Mouse (Mus musculus) large intestine, adult 2 months (tissue): ENCODE measurements around the gene 4930595D18Rik. TPM values are rescaled to one million over a fixed set of nuclear protein-coding genes. Genes with fewer than 3 reads are reported as not detected.

ENCODE experiments used
- DNase-seq: peaks from one replicate; pipeline ENCODE4 v3.0.0-alpha.2; 2012; ENCODE audit warnings: low read depth, low spot score
- WGBS: fragments of 180-500 bp; shearing (Covaris S2); methylation state at CpG from one replicate; pipeline ENCODE4 v1.1.7; 2018; 5-methylcytosine and 5-hydroxymethylcytosine counted together
- polyA plus RNA-seq: library from polyadenylated mRNA; depleted of rRNA; stranded (reverse); fragments of >200 nt; gene quantifications from 2 replicates; pipeline ENCODE4 v1.2.3, GENCODE M21; 2012; rRNA removed

Gene 4930595D18Rik
- polyA plus RNA-seq, 1 experiment = not detected

DNA sequence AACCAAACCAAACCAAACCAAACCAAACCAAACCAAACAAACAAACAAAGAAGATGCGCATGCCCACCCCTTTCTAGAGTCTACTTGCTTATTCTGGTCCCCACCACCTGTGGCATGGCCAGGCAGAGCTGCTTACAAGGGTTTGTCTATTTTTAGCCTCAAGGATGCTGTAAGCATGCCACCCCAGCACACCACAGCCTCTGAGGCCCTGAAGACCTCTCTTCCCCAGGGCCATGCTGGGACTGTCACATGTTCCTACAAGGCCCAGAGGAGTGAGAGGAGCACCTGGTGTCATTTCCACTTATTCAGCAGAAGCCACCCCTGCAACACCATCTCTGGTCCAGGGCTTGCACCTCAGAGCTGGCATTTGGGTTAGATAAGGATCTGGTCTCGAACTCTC lies 39.7 kb downstream of the 4930595D18Rik start:
- WGBS = 91% methylated on average over 2 of the region's 2 CpGs
- no peak for DNase-seq

DNA sequence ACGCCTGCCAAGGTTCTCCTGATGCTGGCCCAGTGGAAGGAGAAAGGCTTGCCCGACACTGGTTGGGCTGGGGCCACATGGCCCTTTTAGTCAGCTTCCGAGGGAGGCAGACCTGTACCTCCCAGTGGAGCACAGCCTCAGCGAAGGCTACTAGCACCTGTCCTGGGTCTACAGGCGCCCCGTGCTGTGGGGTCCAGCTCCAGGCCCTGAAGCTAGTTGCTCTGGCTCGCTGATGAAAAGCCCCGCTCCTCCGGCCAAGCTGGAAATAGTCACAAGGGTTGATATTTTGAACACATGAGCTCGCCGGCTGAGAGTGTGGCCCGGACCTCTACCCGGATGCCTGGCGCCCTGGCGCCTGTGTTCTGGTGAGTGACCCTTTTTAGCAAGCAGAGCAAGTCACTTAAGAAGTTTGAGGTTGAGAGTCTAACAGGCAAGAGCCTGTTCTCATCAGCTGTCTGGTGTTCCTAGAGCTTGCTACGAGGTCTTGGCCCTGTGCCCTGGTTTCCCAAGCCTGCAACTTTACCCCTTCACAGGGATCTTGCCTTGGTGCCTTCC lies 40.7 kb downstream of the 4930595D18Rik start:
- no peak for DNase-seq
- 82% methylated on average over 16 of the region's 16 CpGs for WGBS

- DNase-seq = no peak
- 33% methylated on average over 12 of the region's 12 CpGs for WGBS
Measured at GRCm38 (mm10) chr12:111143005-111143508, 41.2 kb downstream of the 4930595D18Rik start.

DNA sequence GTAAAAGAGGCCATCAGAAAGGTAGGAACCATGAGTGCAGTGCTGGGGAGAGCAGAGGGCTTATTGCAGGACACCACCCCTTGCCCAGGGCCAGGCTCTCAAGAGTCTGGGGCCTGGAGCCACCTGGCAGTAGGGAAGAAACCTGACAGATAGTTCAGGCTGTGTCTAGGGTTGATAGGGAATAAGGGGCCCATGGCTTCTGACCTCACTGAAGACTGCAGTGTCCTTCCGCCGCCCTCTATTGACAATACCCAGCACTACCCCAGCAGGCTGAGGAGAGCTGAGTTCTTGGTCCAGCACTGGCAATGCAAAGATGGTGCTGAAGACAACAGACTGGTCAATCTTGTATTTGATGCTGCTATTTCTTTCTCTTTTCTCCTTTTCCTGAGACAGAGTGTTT lies 47.2 kb downstream of the 4930595D18Rik start:
- DNase-seq = no peak
- WGBS = 83% methylated on average over 2 of the region's 2 CpGs

- no peak for DNase-seq
- 63% methylated on average over 3 of the region's 3 CpGs for WGBS
Measured at GRCm38 (mm10) chr12:111135953-111136352, 48.3 kb downstream of the 4930595D18Rik start.

- 74% methylated on average over 19 of the region's 19 CpGs for WGBS
- DNase-seq = no peak
Measured at GRCm38 (mm10) chr12:111134791-111135733, 49.2 kb downstream of the 4930595D18Rik start.

GRCm38 (mm10) chr12:111134169-111134568 lies 50.1 kb downstream of the 4930595D18Rik start:
- DNase-seq = no peak
- WGBS = 77% methylated on average over 7 of the region's 7 CpGs

- no peak for DNase-seq
- 69% methylated on average over 6 of the region's 6 CpGs for WGBS
Measured at GRCm38 (mm10) chr12:111125666-111126065, 58.6 kb downstream of the 4930595D18Rik start.

- DNase-seq = no peak
- 67% methylated on average over 14 of the region's 14 CpGs for WGBS
Measured at GRCm38 (mm10) chr12:111124601-111125260, 59.6 kb downstream of the 4930595D18Rik start.

GRCm38 (mm10) chr12:111122332-111122852 lies 61.9 kb downstream of the 4930595D18Rik start:
- DNase-seq = no peak

DNA sequence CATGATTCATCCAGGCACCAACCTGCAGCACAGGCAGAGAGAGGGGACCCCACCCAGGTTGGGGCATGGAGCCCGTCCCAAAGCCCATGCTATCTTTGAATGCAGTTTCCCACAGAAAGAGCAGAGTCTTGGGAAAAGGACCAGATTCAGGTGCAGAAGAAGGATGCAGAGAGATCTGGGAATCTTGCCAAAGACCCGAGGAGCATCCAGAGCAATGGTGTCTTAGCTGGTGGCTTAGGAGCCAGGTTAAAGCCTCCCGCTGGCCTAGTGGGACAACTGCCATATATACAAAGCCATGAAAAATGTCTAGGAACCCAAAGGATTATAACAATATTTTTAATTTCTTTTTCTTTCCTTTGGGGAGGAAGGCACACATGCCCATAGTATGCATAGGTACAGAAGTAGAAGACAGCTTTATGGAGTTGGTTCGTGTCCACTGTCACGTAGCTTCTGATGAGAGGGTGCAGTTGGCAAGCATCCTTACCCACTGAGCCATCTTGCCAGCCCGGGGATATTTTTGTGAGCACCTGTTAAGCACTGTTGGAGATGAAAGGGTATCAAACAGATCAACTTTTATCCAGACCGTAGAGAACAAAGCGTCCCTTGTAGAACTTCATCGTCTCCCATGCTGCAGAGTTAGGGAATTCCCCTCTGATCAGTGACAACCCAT lies 63.2 kb downstream of the 4930595D18Rik start:
- 85% methylated on average over 9 of the region's 9 CpGs for WGBS
- DNase-seq = no peak

- WGBS = 95% methylated on average over 5 of the region's 5 CpGs
- DNase-seq = no peak
Measured at GRCm38 (mm10) chr12:111119506-111120085, 64.7 kb downstream of the 4930595D18Rik start.

DNA sequence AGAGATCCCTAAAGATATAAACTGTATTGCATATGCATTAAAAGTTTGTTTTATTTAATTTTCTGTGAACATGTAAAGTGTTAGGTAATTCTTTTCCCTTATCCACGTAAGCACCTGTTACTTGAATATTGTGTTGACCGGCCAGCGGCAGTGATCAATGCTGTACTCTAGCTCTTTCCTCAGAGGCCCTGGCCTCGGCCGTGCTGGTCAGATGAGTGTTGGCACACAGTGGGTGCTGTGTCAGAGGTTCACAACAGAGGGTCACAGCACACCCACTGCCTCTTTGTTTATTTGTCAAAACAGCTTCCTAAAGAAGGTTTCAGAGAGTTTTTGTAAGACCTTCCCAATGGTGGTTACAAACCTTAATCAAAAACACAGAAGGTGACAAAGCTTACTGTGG lies 69.7 kb downstream of the 4930595D18Rik start:
- 93% methylated on average over 5 of the region's 5 CpGs for WGBS
- DNase-seq = no peak

DNA sequence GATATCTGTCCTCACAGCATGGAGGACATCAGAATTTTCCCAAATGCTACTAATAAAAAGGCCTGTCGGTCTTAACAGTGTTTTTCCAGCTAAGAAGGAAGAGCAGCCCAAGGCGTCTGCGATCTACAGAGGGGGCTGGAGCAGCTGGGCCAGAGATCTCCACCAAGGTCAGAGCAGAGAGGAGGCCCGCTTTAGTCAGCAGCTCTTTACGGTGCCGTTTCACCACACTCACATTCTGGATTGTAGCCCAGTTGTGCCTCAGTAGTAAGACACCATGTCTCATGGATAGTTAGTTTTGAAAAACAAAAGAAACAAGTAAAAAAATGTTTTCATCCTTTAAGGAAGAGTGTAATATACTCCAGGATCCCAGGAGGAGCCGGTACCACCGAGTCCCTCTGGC lies 73.1 kb downstream of the 4930595D18Rik start:
- no peak for DNase-seq
- 84% methylated on average over 8 of the region's 8 CpGs for WGBS

Other genes starting within 250 kb of the 4930595D18Rik start
- gene Ankrd9, start 205.5 kb downstream of the 4930595D18Rik start, polyA plus RNA-seq = 39.5 and 58.7 TPM in 2 replicates
- 14.4 and 15.0 TPM in 2 replicates for gene Rcor1, start 145.1 kb downstream of the 4930595D18Rik start, polyA plus RNA-seq
- gene Traf3, start 18.1 kb downstream of the 4930595D18Rik start, polyA plus RNA-seq = 11.5 and 15.3 TPM in 2 replicates
- 121 and 228 TPM in 2 replicates for gene Amn, start 86.6 kb upstream of the 4930595D18Rik start, polyA plus RNA-seq
- gene Cdc42bpb, start 193.2 kb upstream of the 4930595D18Rik start, polyA plus RNA-seq = 186 and 250 TPM in 2 replicates
- 0.92 and 1.5 TPM in 2 replicates for gene Lbhd2, start 222.3 kb upstream of the 4930595D18Rik start, polyA plus RNA-seq
- 197 and 357 TPM in 2 replicates for gene Exoc3l4, start 232.5 kb upstream of the 4930595D18Rik start, polyA plus RNA-seq